ENCODE assay signal across 14 mouse cellular contexts in the genomic region with DNA sequence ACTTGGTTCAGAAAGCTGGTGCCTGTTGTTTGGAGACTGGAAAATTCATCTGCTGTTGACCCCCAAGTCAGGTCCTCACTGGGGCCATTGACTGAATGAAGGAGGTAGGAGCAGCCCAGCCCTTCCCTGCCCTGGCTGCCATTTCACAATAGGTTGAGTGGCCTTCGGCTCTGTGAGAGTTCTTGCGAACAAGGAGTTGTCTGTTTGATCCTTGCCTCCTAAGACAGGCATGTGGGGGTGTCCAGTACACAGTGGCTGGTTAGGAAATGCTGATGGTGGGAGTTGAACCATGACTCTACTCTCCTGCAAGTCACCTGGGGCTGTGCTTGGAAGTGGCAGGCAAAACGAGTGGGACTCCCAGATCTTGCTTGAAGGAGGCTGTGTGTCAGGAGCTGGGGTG. TPM values are rescaled to one million over a fixed set of nuclear protein-coding genes. Genes with fewer than 3 reads are reported as not detected.
"Had no signal": no experiment of that assay in that cellular context is flagged by ENCODE, and none has a peak within 500 bp of the region (broad histone marks: within the 10 kb centered on the region; RNA-seq: fewer than 3 reads in every experiment).

No protein-coding gene starts in this region.

- H3K36me3 ChIP-seq: limb, embryonic 12.5 days; limb, embryonic 15.5 days had no signal

- H3K9ac ChIP-seq: limb, embryonic 12.5 days; limb, embryonic 15.5 days; liver, embryonic 14.5 days; liver, postnatal 0 days; lung, embryonic 14.5 days had no signal

- H3K27ac ChIP-seq: limb, embryonic 12.5 days; liver, embryonic 14.5 days; macrophage had no signal

- H3K4me2 ChIP-seq: midbrain, embryonic 11.5 days had no signal

- H3K27me3 ChIP-seq: limb, embryonic 15.5 days had no signal

- H3K9me3 ChIP-seq: limb, embryonic 12.5 days; limb, embryonic 15.5 days had no signal

- DNase-seq: kidney, adult 18-20 months; kidney, adult 9 months; kidney, postnatal 14 days; left cerebral cortex, postnatal 4 days; liver, postnatal 0 days; lung, embryonic 14.5 days; midbrain, embryonic 14.5 days; retina, postnatal 1 day; right cerebral cortex, postnatal 25 days had no signal

RNA-seq across cellular contexts. Expression of a gene that starts 40.1 kb away (rescaled TPM):
- polyA plus RNA-seq: macrophage had no signal
